Mouse (Mus musculus) retina, postnatal 7 days (tissue): Measurements from ENCODE around the gene Olfr829.
"Not testable (repeated sequence)": the region's sequence is repeated elsewhere in the genome, so short reads cannot be mapped to it uniquely, and the experiment has no call there.

Experiments
- DNase-seq: peaks from one replicate; pipeline ENCODE4 v3.0.0-alpha.2; 2012; ENCODE audit warnings: low read depth, low spot score

Olfr829 gene

DNA sequence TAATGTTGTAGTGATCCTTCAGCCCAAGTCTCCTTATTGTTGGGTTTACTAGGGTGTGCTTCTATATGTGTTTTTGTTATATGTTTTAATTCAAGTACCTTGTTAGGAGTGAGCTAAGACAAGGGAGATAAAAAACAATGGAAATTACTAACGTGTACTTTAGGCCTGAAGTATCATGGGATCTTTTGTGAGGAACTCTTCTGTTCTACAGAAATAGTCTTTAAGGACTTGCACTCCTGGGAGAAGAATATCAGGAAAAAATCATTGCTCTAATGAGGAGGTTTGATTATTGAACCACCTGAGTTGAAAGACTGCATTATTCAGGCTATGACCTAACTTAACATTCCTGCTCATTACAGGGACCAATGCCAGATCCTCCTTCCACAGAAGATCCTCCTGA is at the start of gene Olfr829:
TSS of gene Olfr829 (plus strand) at position 301 of the 400 bp plus-strand sequence.
- DNase-seq: no peak

DNA sequence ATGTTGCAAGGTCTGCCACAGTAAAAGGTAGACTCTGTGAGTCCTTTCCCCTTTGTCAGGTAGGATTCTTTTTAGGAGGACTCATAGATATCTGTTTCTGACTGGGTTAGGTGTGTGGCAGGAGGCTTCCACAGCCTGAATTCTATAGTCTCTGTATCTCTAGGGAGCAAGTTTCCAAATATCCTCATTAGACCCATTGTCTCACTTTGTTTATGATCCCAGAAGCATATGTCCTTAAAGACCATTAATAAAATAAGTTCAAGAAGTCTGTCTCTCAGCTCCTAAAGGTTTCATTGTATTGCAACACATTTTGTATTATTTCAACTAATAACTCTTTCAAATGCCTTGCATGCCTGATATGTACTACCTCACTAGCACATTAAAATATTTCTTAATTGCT is 35.3 kb upstream of the Olfr829 start, which contains the start of gene Olfr828:
TSS of gene Olfr828 (minus strand) at position 101 of the 400 bp plus-strand sequence.
- DNase-seq: no peak

DNA sequence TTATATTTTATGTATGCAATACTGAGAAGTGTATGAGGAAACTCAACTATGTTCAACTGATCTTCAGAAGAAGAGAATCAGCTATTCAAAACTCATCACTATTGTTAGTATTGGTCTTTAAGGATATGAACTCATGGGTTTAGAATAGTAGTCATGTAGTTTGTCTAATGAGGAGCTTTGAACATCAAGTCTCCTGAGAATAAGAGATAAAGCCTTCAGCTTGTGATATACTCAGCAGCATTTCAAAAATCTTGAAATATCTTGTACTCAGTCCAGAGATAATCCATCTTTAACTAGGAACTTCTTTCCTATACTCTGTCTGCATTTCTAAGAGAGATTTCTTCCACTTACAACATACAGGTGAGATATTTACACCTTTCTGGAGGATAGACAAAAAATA is 19.7 kb downstream of the Olfr829 start, which contains the start of gene Olfr830:
TSS of gene Olfr830 (plus strand) at position 301 of the 400 bp plus-strand sequence.
- DNase-seq: no peak

DNA sequence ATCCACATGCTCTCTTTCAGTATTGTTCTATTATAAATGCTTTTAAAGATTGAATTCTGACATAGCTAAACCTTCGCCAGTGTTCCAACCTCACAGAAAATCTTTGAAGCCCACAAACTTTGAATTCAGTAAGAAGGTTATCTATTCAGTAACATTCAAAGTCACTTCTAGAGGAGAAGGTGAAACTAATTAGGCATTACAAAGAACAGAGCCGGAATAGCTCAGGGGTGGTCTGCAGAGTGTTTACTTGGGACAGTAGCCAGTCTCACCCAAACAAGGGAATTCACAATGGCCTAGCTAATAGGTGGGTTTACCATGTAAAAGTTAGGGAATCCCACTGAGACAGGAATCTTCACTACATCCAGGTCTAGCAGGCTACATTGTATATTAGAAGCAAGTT is 53.0 kb downstream of the Olfr829 start:
- DNase-seq: not testable (repeated sequence)
